Mouse (Mus musculus): ENCODE results near the gene Stambp. TPM values are rescaled to one million over a fixed set of nuclear protein-coding genes. Genes with fewer than 3 reads are reported as not detected.
A peak's percentile ranks its signal among the peaks of the same experiment; 100 is the strongest.

Stambp gene
- polyA plus RNA-seq, 1 experiment from 2014 or later = 26.2 TPM

GRCm38 (mm10) chr6:83515172-83515571, 57.4 kb downstream of the Stambp start:
- Histone ChIP-seq H3K4me3 (ENCODE audit: low read depth, low read length) (no peak overlapping the region), H3K9me3 (ENCODE audit: control insufficient read depth, low read length) (no peaks in the 10 kb centered on the region), H3K27me3 (replicated peaks; ENCODE audit: control insufficient read depth, insufficient read depth, low read length) (no peaks in the 10 kb centered on the region), H3K9ac (ENCODE audit: low read depth, low read length) (no peak overlapping the region), H3K4me2 (ENCODE audit: low read depth, low read length) (no peak overlapping the region), H3K4me1 (ENCODE audit: control insufficient read depth, insufficient read depth, low read length) (no peaks in the 10 kb centered on the region), H3K27ac (replicated peaks; ENCODE audit: low read depth, low read length) (no peak overlapping the region), H3K36me3 (ENCODE audit: control insufficient read depth, insufficient read depth, low read length) (no peaks in the 10 kb centered on the region)
- ATAC-seq (ENCODE audit: low read depth) (no peak), DNase-seq (ENCODE audit: low spot score) (no peak)
- 73% methylated on average over 3 of the region's 3 CpGs for WGBS

GRCm38 (mm10) chr6:83512495-83512894, 60.0 kb downstream of the Stambp start:
- ATAC-seq (ENCODE audit: low read depth) (no peak), DNase-seq (ENCODE audit: low spot score) (peak; percentile 49)
- Histone ChIP-seq H3K4me3 (ENCODE audit: low read depth, low read length) (no peak overlapping the region), H3K9me3 (ENCODE audit: control insufficient read depth, low read length) (no peaks in the 10 kb centered on the region), H3K27me3 (replicated peaks; ENCODE audit: control insufficient read depth, insufficient read depth, low read length) (no peaks in the 10 kb centered on the region), H3K27ac (replicated peaks; ENCODE audit: low read depth, low read length) (no peak overlapping the region), H3K9ac (ENCODE audit: low read depth, low read length) (no peak overlapping the region), H3K4me1 (ENCODE audit: control insufficient read depth, insufficient read depth, low read length) (peaks cover 1% of the 10 kb centered on the region; the same call in 1 of the 2 replicates), H3K36me3 (ENCODE audit: control insufficient read depth, insufficient read depth, low read length) (no peaks in the 10 kb centered on the region), H3K4me2 (ENCODE audit: low read depth, low read length) (no peak overlapping the region)
- 38% methylated on average over 1 of the region's 1 CpGs for WGBS

GRCm38 (mm10) chr6:83510210-83510609, 62.3 kb downstream of the Stambp start:
- Histone ChIP-seq H3K9ac (ENCODE audit: low read depth, low read length) (no peak overlapping the region), H3K27ac (replicated peaks; ENCODE audit: low read depth, low read length) (no peak overlapping the region), H3K27me3 (replicated peaks; ENCODE audit: control insufficient read depth, insufficient read depth, low read length) (no peaks in the 10 kb centered on the region), H3K4me1 (ENCODE audit: control insufficient read depth, insufficient read depth, low read length) (peaks cover 9% of the 10 kb centered on the region; the same call in 1 of the 2 replicates), H3K4me2 (ENCODE audit: low read depth, low read length) (no peak overlapping the region), H3K4me3 (ENCODE audit: low read depth, low read length) (no peak overlapping the region), H3K9me3 (ENCODE audit: control insufficient read depth, low read length) (no peaks in the 10 kb centered on the region), H3K36me3 (ENCODE audit: control insufficient read depth, insufficient read depth, low read length) (no peaks in the 10 kb centered on the region)
- WGBS = 76% methylated on average over 2 of the region's 2 CpGs
- DNase-seq (ENCODE audit: low spot score) (no peak), ATAC-seq (ENCODE audit: low read depth) (no peak)

GRCm38 (mm10) chr6:83509442-83509841, 63.1 kb downstream of the Stambp start:
- Histone ChIP-seq H3K36me3 (ENCODE audit: control insufficient read depth, insufficient read depth, low read length) (no peaks in the 10 kb centered on the region), H3K27ac (replicated peaks; ENCODE audit: low read depth, low read length) (no peak overlapping the region), H3K9ac (ENCODE audit: low read depth, low read length) (no peak overlapping the region), H3K9me3 (ENCODE audit: control insufficient read depth, low read length) (no peaks in the 10 kb centered on the region), H3K4me1 (ENCODE audit: control insufficient read depth, insufficient read depth, low read length) (peaks cover 9% of the 10 kb centered on the region; the same call in 1 of the 2 replicates), H3K27me3 (replicated peaks; ENCODE audit: control insufficient read depth, insufficient read depth, low read length) (no peaks in the 10 kb centered on the region), H3K4me3 (ENCODE audit: low read depth, low read length) (no peak overlapping the region), H3K4me2 (ENCODE audit: low read depth, low read length) (no peak overlapping the region)
- DNase-seq (ENCODE audit: low spot score) (no peak), ATAC-seq (ENCODE audit: low read depth) (no peak)
- WGBS = 40% methylated on average over 8 of the region's 8 CpGs

- Histone ChIP-seq H3K36me3 (ENCODE audit: control insufficient read depth, insufficient read depth, low read length) (no peaks in the 10 kb centered on the region), H3K9me3 (ENCODE audit: control insufficient read depth, low read length) (no peaks in the 10 kb centered on the region), H3K4me3 (ENCODE audit: low read depth, low read length) (peak overlapping the region; percentile 57), H3K4me1 (ENCODE audit: control insufficient read depth, insufficient read depth, low read length) (peaks cover 9% of the 10 kb centered on the region; the same call in 1 of the 2 replicates), H3K27ac (replicated peaks; ENCODE audit: low read depth, low read length) (peak overlapping the region; percentile 90), H3K4me2 (ENCODE audit: low read depth, low read length) (peak overlapping the region; percentile 70), H3K27me3 (replicated peaks; ENCODE audit: control insufficient read depth, insufficient read depth, low read length) (no peaks in the 10 kb centered on the region), H3K9ac (ENCODE audit: low read depth, low read length) (peak overlapping the region; percentile 72)
- no peak for DNase-seq (ENCODE audit: low spot score)
- 28% methylated on average over 6 of the region's 6 CpGs for WGBS
- peak; percentile 7 for ATAC-seq (ENCODE audit: low read depth)
These were observed 65.4 kb downstream of the Stambp start for GRCm38 (mm10) chr6:83507168-83507546.

- peak; percentile 100 for ATAC-seq (ENCODE audit: low read depth)
- H3K9ac ChIP-seq (ENCODE audit: low read depth, low read length) = peak within 1 kb of the TSS; percentile 72
- 1% methylated on average over 45 of the region's 54 CpGs for WGBS
These were observed 66.0 kb downstream of the Stambp start, which contains the start of gene Dguok for GRCm38 (mm10) chr6:83506258-83507167. Dguok (minus strand) TSS chr6:83506969.

GRCm38 (mm10) chr6:83505554-83505953, 67.0 kb downstream of the Stambp start:
- Histone ChIP-seq H3K4me3 (ENCODE audit: low read depth, low read length) (peak overlapping the region; percentile 57), H3K9ac (ENCODE audit: low read depth, low read length) (peak overlapping the region; percentile 72; the same call in 1 of the 2 replicates), H3K27me3 (replicated peaks; ENCODE audit: control insufficient read depth, insufficient read depth, low read length) (no peaks in the 10 kb centered on the region), H3K4me2 (ENCODE audit: low read depth, low read length) (peak overlapping the region; percentile 70), H3K27ac (replicated peaks; ENCODE audit: low read depth, low read length) (peak overlapping the region; percentile 90; the same call in 1 of the 2 replicates), H3K9me3 (ENCODE audit: control insufficient read depth, low read length) (no peaks in the 10 kb centered on the region), H3K36me3 (ENCODE audit: control insufficient read depth, insufficient read depth, low read length) (0 out of 2 replicates have a peak, but pooled peaks cover 2% of the 10 kb centered on the region), H3K4me1 (ENCODE audit: control insufficient read depth, insufficient read depth, low read length) (peaks cover 9% of the 10 kb centered on the region; the same call in 1 of the 2 replicates)
- DNase-seq (ENCODE audit: low spot score) (no peak), ATAC-seq (ENCODE audit: low read depth) (no peak)
- 92% methylated on average over 4 of the region's 4 CpGs for WGBS

More at GRCm38 (mm10) chr6:83506258-83507167, 66.0 kb downstream of the Stambp start, which contains the start of gene Dguok:
- H3K4me2 ChIP-seq (ENCODE audit: low read depth, low read length) = peak within 1 kb of the TSS; percentile 70
- peaks cover 9% of the 10 kb centered on the region; the same call in 1 of the 2 replicates for H3K4me1 ChIP-seq (ENCODE audit: control insufficient read depth, insufficient read depth, low read length)
- H3K36me3 ChIP-seq (ENCODE audit: control insufficient read depth, insufficient read depth, low read length) = no peaks in the 10 kb centered on the region
- DNase-seq (ENCODE audit: low spot score) = peak; percentile 100
- no peaks in the 10 kb centered on the region for H3K27me3 ChIP-seq (replicated peaks; ENCODE audit: control insufficient read depth, insufficient read depth, low read length)
- H3K9me3 ChIP-seq (ENCODE audit: control insufficient read depth, low read length) = no peaks in the 10 kb centered on the region
- H3K27ac ChIP-seq (replicated peaks; ENCODE audit: low read depth, low read length) = peak within 1 kb of the TSS; percentile 90
- H3K4me3 ChIP-seq (ENCODE audit: low read depth, low read length) = peak within 1 kb of the TSS; percentile 57

GRCm38 (mm10) chr6:83503361-83503760, 69.2 kb downstream of the Stambp start:
- no peak for ATAC-seq (ENCODE audit: low read depth)
- no peaks in the 10 kb centered on the region for H3K9me3 ChIP-seq (ENCODE audit: control insufficient read depth, low read length)

More at GRCm38 (mm10) chr6:83503361-83503760, 69.2 kb downstream of the Stambp start:
- Histone ChIP-seq H3K9ac (ENCODE audit: low read depth, low read length) (no peak overlapping the region), H3K36me3 (ENCODE audit: control insufficient read depth, insufficient read depth, low read length) (0 out of 2 replicates have a peak, but pooled peaks cover 4% of the 10 kb centered on the region), H3K4me1 (ENCODE audit: control insufficient read depth, insufficient read depth, low read length) (peaks cover 9% of the 10 kb centered on the region; the same call in 1 of the 2 replicates), H3K27ac (replicated peaks; ENCODE audit: low read depth, low read length) (no peak overlapping the region), H3K4me3 (ENCODE audit: low read depth, low read length) (no peak overlapping the region), H3K4me2 (ENCODE audit: low read depth, low read length) (no peak overlapping the region), H3K27me3 (replicated peaks; ENCODE audit: control insufficient read depth, insufficient read depth, low read length) (no peaks in the 10 kb centered on the region)
- whole genome bisulfite sequencing = 74% methylated on average over 3 of the region's 3 CpGs
- no peak for DNase-seq (ENCODE audit: low spot score)

Data from embryonic facial prominence, embryonic 14.5 days (tissue).